Mouse (Mus musculus): ENCODE data around the gene Zscan4b.
"Not testable (repeated sequence)": the region's sequence is repeated elsewhere in the genome, so short reads cannot be mapped to it uniquely, and the experiment has no call there.

- TF ChIP-seq CTCF, EP300 (IDR thresholded peaks at IDR 0.05; ENCODE audit: low read depth): not testable (repeated sequence)
Measured at GRCm38 (mm10) chr7:10904950-10905349, at the start of gene Zscan4b.
